Mouse (Mus musculus): ENCODE measurements around the gene Mmachc. TPM values are rescaled to one million over a fixed set of nuclear protein-coding genes. Genes with fewer than 3 reads are reported as not detected.
A peak's percentile ranks its signal among the peaks of the same experiment; 100 is the strongest.

Gene Mmachc
- 26.4 and 28.5 TPM in 2 replicates for polyA plus RNA-seq (2016; fragmentation: Nextera tagmentation; extraction: Ambion mirVana)

GRCm38 (mm10) chr4:116708201-116708764, at the start of gene Mmachc, which contains the start of gene Ccdc163:
Gene Mmachc (minus strand): TSS chr4:116708406.
Gene Ccdc163 (plus strand): TSS chr4:116708509.
- under 1% methylated on average over 29 of the region's 29 CpGs for WGBS
- no peak within 1 kb of the TSS for H3K27ac ChIP-seq
- peak; percentile 99 for ATAC-seq (ENCODE audit: insufficient number of reproducible peaks, insufficient read depth, low FRiP score, low TSS enrichment)

GRCm38 (mm10) chr4:116749750-116750149, 41.5 kb upstream of the Mmachc start:
- 94% methylated on average over 2 of the region's 2 CpGs for WGBS

More at GRCm38 (mm10) chr4:116708201-116708764, at the start of gene Mmachc, which contains the start of gene Ccdc163:
- Histone ChIP-seq H3K4me3 (peak within 1 kb of the TSS; percentile 59), H3K9me3 (no peaks in the 10 kb centered on the region), H3K4me1 (peaks cover 4% of the 10 kb centered on the region), H3K4me2 (replicated peaks) (peak within 1 kb of the TSS; percentile 90), H3K36me3 (peaks cover 9% of the 10 kb centered on the region), H3K9ac (peak within 1 kb of the TSS; percentile 55), H3K27me3 (no peaks in the 10 kb centered on the region)

GRCm38 (mm10) chr4:116738972-116739751, 31.0 kb upstream of the Mmachc start:
- no peak overlapping the region for H3K4me3 ChIP-seq
- 80% methylated on average over 9 of the region's 9 CpGs for WGBS
- H3K36me3 ChIP-seq = no peaks in the 10 kb centered on the region
- no peak overlapping the region for H3K4me2 ChIP-seq (replicated peaks)
- no peak overlapping the region for H3K27ac ChIP-seq
- H3K27me3 ChIP-seq = no peaks in the 10 kb centered on the region
- H3K9ac ChIP-seq = no peak overlapping the region
- no peaks in the 10 kb centered on the region for H3K9me3 ChIP-seq
- 0 out of 2 replicates have a peak, but pooled peaks cover 2% of the 10 kb centered on the region for H3K4me1 ChIP-seq
- no peak for ATAC-seq (ENCODE audit: insufficient number of reproducible peaks, insufficient read depth, low FRiP score, low TSS enrichment)

More at GRCm38 (mm10) chr4:116749750-116750149, 41.5 kb upstream of the Mmachc start:
- Histone ChIP-seq H3K4me3 (no peak overlapping the region), H3K4me2 (replicated peaks) (no peak overlapping the region), H3K9ac (no peak overlapping the region), H3K27ac (no peak overlapping the region), H3K36me3 (no peaks in the 10 kb centered on the region), H3K9me3 (no peaks in the 10 kb centered on the region), H3K27me3 (no peaks in the 10 kb centered on the region), H3K4me1 (no peaks in the 10 kb centered on the region)
- no peak for ATAC-seq (ENCODE audit: insufficient number of reproducible peaks, insufficient read depth, low FRiP score, low TSS enrichment)

- no peak for ATAC-seq (ENCODE audit: insufficient number of reproducible peaks, insufficient read depth, low FRiP score, low TSS enrichment)
Observed at GRCm38 (mm10) chr4:116734996-116735395, 26.8 kb upstream of the Mmachc start.

GRCm38 (mm10) chr4:116732355-116732754, 24.1 kb upstream of the Mmachc start:
- Histone ChIP-seq H3K27ac (no peak overlapping the region), H3K4me1 (0 out of 2 replicates have a peak, but pooled peaks cover 2% of the 10 kb centered on the region), H3K36me3 (no peaks in the 10 kb centered on the region), H3K4me2 (replicated peaks) (no peak overlapping the region), H3K4me3 (no peak overlapping the region), H3K9me3 (no peaks in the 10 kb centered on the region), H3K27me3 (no peaks in the 10 kb centered on the region), H3K9ac (no peak overlapping the region)
- 78% methylated on average over 5 of the region's 5 CpGs for WGBS
- no peak for ATAC-seq (ENCODE audit: insufficient number of reproducible peaks, insufficient read depth, low FRiP score, low TSS enrichment)

More at GRCm38 (mm10) chr4:116734996-116735395, 26.8 kb upstream of the Mmachc start:
- no peaks in the 10 kb centered on the region for H3K36me3 ChIP-seq
- no peak overlapping the region for H3K27ac ChIP-seq
- no peak overlapping the region for H3K9ac ChIP-seq
- H3K4me2 ChIP-seq (replicated peaks) = no peak overlapping the region
- H3K4me3 ChIP-seq = no peak overlapping the region
- H3K9me3 ChIP-seq = no peaks in the 10 kb centered on the region
- 0 out of 2 replicates have a peak, but pooled peaks cover 2% of the 10 kb centered on the region for H3K4me1 ChIP-seq
- H3K27me3 ChIP-seq = no peaks in the 10 kb centered on the region
- WGBS = 83% methylated on average over 2 of the region's 2 CpGs

- 89% methylated on average over 9 of the region's 9 CpGs for WGBS
- H3K4me2 ChIP-seq (replicated peaks) = no peak overlapping the region
Observed at GRCm38 (mm10) chr4:116731077-116731476, 22.9 kb upstream of the Mmachc start.

GRCm38 (mm10) chr4:116729532-116729931, 21.3 kb upstream of the Mmachc start:
- no peak for ATAC-seq (ENCODE audit: insufficient number of reproducible peaks, insufficient read depth, low FRiP score, low TSS enrichment)

More at GRCm38 (mm10) chr4:116731077-116731476, 22.9 kb upstream of the Mmachc start:
- Histone ChIP-seq H3K36me3 (no peaks in the 10 kb centered on the region), H3K4me3 (no peak overlapping the region), H3K27me3 (no peaks in the 10 kb centered on the region), H3K4me1 (no peaks in the 10 kb centered on the region), H3K9me3 (no peaks in the 10 kb centered on the region), H3K9ac (no peak overlapping the region), H3K27ac (no peak overlapping the region)
- no peak for ATAC-seq (ENCODE audit: insufficient number of reproducible peaks, insufficient read depth, low FRiP score, low TSS enrichment)

GRCm38 (mm10) chr4:116727401-116727800, 19.2 kb upstream of the Mmachc start:
- WGBS = 80% methylated on average over 3 of the region's 3 CpGs
- Histone ChIP-seq H3K9me3 (no peaks in the 10 kb centered on the region), H3K4me3 (no peak overlapping the region), H3K27ac (no peak overlapping the region), H3K36me3 (no peaks in the 10 kb centered on the region), H3K4me2 (replicated peaks) (no peak overlapping the region), H3K9ac (no peak overlapping the region), H3K27me3 (no peaks in the 10 kb centered on the region), H3K4me1 (peaks cover under 1% of the 10 kb centered on the region; the same call in 1 of the 2 replicates)
- ATAC-seq (ENCODE audit: insufficient number of reproducible peaks, insufficient read depth, low FRiP score, low TSS enrichment) = no peak

More at GRCm38 (mm10) chr4:116729532-116729931, 21.3 kb upstream of the Mmachc start:
- 91% methylated on average over 3 of the region's 3 CpGs for WGBS
- H3K9me3 ChIP-seq = no peaks in the 10 kb centered on the region
- no peaks in the 10 kb centered on the region for H3K4me1 ChIP-seq
- no peak overlapping the region for H3K4me3 ChIP-seq
- no peaks in the 10 kb centered on the region for H3K27me3 ChIP-seq
- no peak overlapping the region for H3K4me2 ChIP-seq (replicated peaks)
- H3K36me3 ChIP-seq = no peaks in the 10 kb centered on the region
- no peak overlapping the region for H3K27ac ChIP-seq
- H3K9ac ChIP-seq = no peak overlapping the region

GRCm38 (mm10) chr4:116725444-116725843, 17.2 kb upstream of the Mmachc start:
- Histone ChIP-seq H3K36me3 (no peaks in the 10 kb centered on the region), H3K4me2 (replicated peaks) (no peak overlapping the region), H3K4me3 (no peak overlapping the region), H3K27ac (no peak overlapping the region), H3K9me3 (no peaks in the 10 kb centered on the region), H3K9ac (no peak overlapping the region), H3K4me1 (peaks cover 8% of the 10 kb centered on the region; the same call in 1 of the 2 replicates), H3K27me3 (no peaks in the 10 kb centered on the region)
- ATAC-seq (ENCODE audit: insufficient number of reproducible peaks, insufficient read depth, low FRiP score, low TSS enrichment) = no peak
- 83% methylated on average over 5 of the region's 5 CpGs for WGBS

GRCm38 (mm10) chr4:116722230-116722629, 14.0 kb upstream of the Mmachc start:
- Histone ChIP-seq H3K9me3 (no peaks in the 10 kb centered on the region), H3K4me3 (no peak overlapping the region), H3K27ac (no peak overlapping the region), H3K36me3 (no peaks in the 10 kb centered on the region), H3K27me3 (no peaks in the 10 kb centered on the region), H3K4me1 (peaks cover 8% of the 10 kb centered on the region; the same call in 1 of the 2 replicates), H3K4me2 (replicated peaks) (peak overlapping the region; percentile 93), H3K9ac (no peak overlapping the region)
- no peak for ATAC-seq (ENCODE audit: insufficient number of reproducible peaks, insufficient read depth, low FRiP score, low TSS enrichment)
- WGBS = 35% methylated on average over 7 of the region's 7 CpGs

- ATAC-seq (ENCODE audit: insufficient number of reproducible peaks, insufficient read depth, low FRiP score, low TSS enrichment) = no peak; the same call in 1 of the 2 replicates
- H3K4me3 ChIP-seq = peak overlapping the region; percentile 84
- no peaks in the 10 kb centered on the region for H3K27me3 ChIP-seq
- no peaks in the 10 kb centered on the region for H3K36me3 ChIP-seq
- H3K9me3 ChIP-seq = no peaks in the 10 kb centered on the region
- peak overlapping the region; percentile 89 for H3K27ac ChIP-seq
- peaks cover 8% of the 10 kb centered on the region; the same call in 1 of the 2 replicates for H3K4me1 ChIP-seq
- H3K9ac ChIP-seq = peak overlapping the region; percentile 78
- 1% methylated on average over 29 of the region's 29 CpGs for WGBS
- peak overlapping the region; percentile 93 for H3K4me2 ChIP-seq (replicated peaks)
Observed at GRCm38 (mm10) chr4:116721098-116721628, 13.0 kb upstream of the Mmachc start.

Data from embryonic facial prominence, embryonic 12.5 days (tissue).